Mouse (Mus musculus) heart, postnatal 36 days (tissue): ENCODE results near the gene Psmd10. TPM values are rescaled to one million over a fixed set of nuclear protein-coding genes. Genes with fewer than 3 reads are reported as not detected.

Experiments used
- DNase-seq, 2 experiments: peaks; one replicate each; pipeline ENCODE4 v3.0.0; 2021 to 2022
- intact Hi-C: fragments of 180-260 bp; cut with DNase I; formaldehyde crosslinking; loops from one replicate; pipeline ENCODE4 v1.15.1; 2025
- total RNA-seq, 2 experiments: library from RNA; stranded (reverse); gene quantifications; 2 replicates each; pipeline ENCODE4 v1.2.3; 2021

Gene Psmd10
- total RNA-seq, result 10 to 100 TPM; 13.0 to 14.4 TPM

GRCm38 (mm10) chrX:140956272-140956940 lies at the start of gene Psmd10, which contains the start of gene Atg4a:
Gene Psmd10, minus strand, starts transcription at chrX:140956728.
Gene Atg4a, plus strand, starts transcription at chrX:140956907.
- peak; percentile 82 to 84 for DNase-seq
- intact Hi-C loops, result no loop called here

GRCm38 (mm10) chrX:140998885-140999284 lies 42.4 kb upstream of the Psmd10 start:
- intact Hi-C loops, result no loop called here
- DNase-seq, result no peak

GRCm38 (mm10) chrX:140997912-140998545 lies 41.5 kb upstream of the Psmd10 start:
- intact Hi-C loops, result no loop called here
- DNase-seq, result no peak

- DNase-seq, result no peak
- intact Hi-C loops, result no loop called here
Measured at GRCm38 (mm10) chrX:140996909-140997516, 40.5 kb upstream of the Psmd10 start.

- intact Hi-C loops, result no loop called here
- no peak for DNase-seq
Measured at GRCm38 (mm10) chrX:140985256-140985655, 28.7 kb upstream of the Psmd10 start.

- DNase-seq, result no peak
- intact Hi-C loops, result no loop called here
Measured at GRCm38 (mm10) chrX:140984795-140985194, 28.3 kb upstream of the Psmd10 start.

GRCm38 (mm10) chrX:140983206-140983960 lies 26.9 kb upstream of the Psmd10 start:
- intact Hi-C loops, result no loop called here
- no peak for DNase-seq

GRCm38 (mm10) chrX:140980163-140980562 lies 23.6 kb upstream of the Psmd10 start:
- intact Hi-C loops, result no loop called here
- DNase-seq, result no peak

GRCm38 (mm10) chrX:140979546-140979945 lies 23.0 kb upstream of the Psmd10 start:
- intact Hi-C loops, result no loop called here
- DNase-seq, result peak; percentile 17 to 32

GRCm38 (mm10) chrX:140978943-140979342 lies 22.4 kb upstream of the Psmd10 start:
- intact Hi-C loops, result no loop called here
- no peak for DNase-seq

- intact Hi-C loops, result no loop called here
- DNase-seq, result no peak
Measured at GRCm38 (mm10) chrX:140956959-140957358, 431 bp upstream of the Psmd10 start.

- DNase-seq, result no peak
- intact Hi-C loops, result loop anchor here (5.0 kb wide), 1 partner anchor 1729 kb away; the partner anchor contains the start of gene Tmem164
Measured at GRCm38 (mm10) chrX:140953618-140954017, 2.9 kb downstream of the Psmd10 start.

- intact Hi-C loops, result no loop called here
- DNase-seq, result no peak
Measured at GRCm38 (mm10) chrX:140936271-140936670, 20.3 kb downstream of the Psmd10 start.

GRCm38 (mm10) chrX:140933263-140933662 lies 23.3 kb downstream of the Psmd10 start:
- intact Hi-C loops, result no loop called here
- DNase-seq, result no peak

- no peak for DNase-seq
- intact Hi-C loops, result no loop called here
Measured at GRCm38 (mm10) chrX:140932066-140932465, 24.5 kb downstream of the Psmd10 start.

GRCm38 (mm10) chrX:140921321-140921720 lies 35.2 kb downstream of the Psmd10 start:
- no peak for DNase-seq

GRCm38 (mm10) chrX:140907360-140907759 lies 49.2 kb downstream of the Psmd10 start, which contains the start of gene Vsig1:
Gene Vsig1, plus strand, starts transcription at chrX:140907608.
- no peak for DNase-seq
- intact Hi-C loops, result no loop called here

More at GRCm38 (mm10) chrX:140921321-140921720, 35.2 kb downstream of the Psmd10 start:
- intact Hi-C loops, result no loop called here

GRCm38 (mm10) chrX:140903487-140903886 lies 53.0 kb downstream of the Psmd10 start:
- intact Hi-C loops, result no loop called here
- no peak for DNase-seq
